Mouse (Mus musculus): Measurements from ENCODE around the gene Gm27021.

GRCm38 (mm10) chr8:120571561-120571960 is 96.3 kb downstream of the Gm27021 start:
- no peak for TF ChIP-seq CTCF (IDR thresholded peaks at IDR 0.05; ENCODE audit: borderline replicate concordance, insufficient read depth, low read length)
- no peak for TF ChIP-seq POLR2A (IDR thresholded peaks at IDR 0.05; ENCODE audit: low read depth, low read length)
